Mouse (Mus musculus): ENCODE data around the gene Acp2. TPM values are rescaled to one million over a fixed set of nuclear protein-coding genes. Genes with fewer than 3 reads are reported as not detected.
A peak's percentile ranks its signal among the peaks of the same experiment; 100 is the strongest.

The Acp2 gene
- total and polyA plus RNA-seq, 2 experiments from 2014 or later = 11.8 to 20.3 TPM

- no peak overlapping the region for H3K27ac ChIP-seq (ENCODE audit: low read depth)
- H3K36me3 ChIP-seq (replicated peaks; ENCODE audit: control insufficient read depth, insufficient read depth, low read length) = no peaks in the 10 kb centered on the region
- H3K4me1 ChIP-seq (ENCODE audit: control insufficient read depth, insufficient read depth) = 0 out of 2 replicates have a peak, but pooled peaks cover 9% of the 10 kb centered on the region
- no peak overlapping the region for H3K4me2 ChIP-seq (ENCODE audit: low read depth, low read length)
- TF ChIP-seq CTCF (IDR thresholded peaks at IDR 0.05; ENCODE audit: low read depth) (no peak), EP300 (IDR thresholded peaks at IDR 0.05; ENCODE audit: low read depth) (no peak)
- 54% methylated on average over 4 of the region's 4 CpGs for WGBS
- no peak overlapping the region for H3K4me3 ChIP-seq (ENCODE audit: low read depth, low read length)
- ATAC-seq (ENCODE audit: insufficient read depth, low read depth) (no peak), DNase-seq (ENCODE audit: low spot score) (no peak)
- H3K9ac ChIP-seq (replicated peaks; ENCODE audit: low read depth, low read length) = no peak overlapping the region
- no peaks in the 10 kb centered on the region for H3K27me3 ChIP-seq (ENCODE audit: control insufficient read depth, insufficient read depth, low read length)
- H3K9me3 ChIP-seq (replicated peaks; ENCODE audit: control insufficient read depth, low read length) = no peaks in the 10 kb centered on the region
Measured at GRCm38 (mm10) chr2:91248366-91248765, 45.7 kb downstream of the Acp2 start.

GRCm38 (mm10) chr2:91252001-91252400 is 49.3 kb downstream of the Acp2 start:
- Histone ChIP-seq H3K4me1 (ENCODE audit: control insufficient read depth, insufficient read depth) (0 out of 2 replicates have a peak, but pooled peaks cover 9% of the 10 kb centered on the region), H3K4me2 (ENCODE audit: low read depth, low read length) (no peak overlapping the region), H3K27me3 (ENCODE audit: control insufficient read depth, insufficient read depth, low read length) (0 out of 2 replicates have a peak, but pooled peaks cover 5% of the 10 kb centered on the region), H3K27ac (ENCODE audit: low read depth) (peak overlapping the region; percentile 52), H3K9ac (replicated peaks; ENCODE audit: low read depth, low read length) (no peak overlapping the region), H3K4me3 (ENCODE audit: low read depth, low read length) (no peak overlapping the region), H3K36me3 (replicated peaks; ENCODE audit: control insufficient read depth, insufficient read depth, low read length) (no peaks in the 10 kb centered on the region), H3K9me3 (replicated peaks; ENCODE audit: control insufficient read depth, low read length) (no peaks in the 10 kb centered on the region)
- TF ChIP-seq CTCF (IDR thresholded peaks at IDR 0.05; ENCODE audit: low read depth) = no peak
- TF ChIP-seq EP300 (IDR thresholded peaks at IDR 0.05; ENCODE audit: low read depth) = no peak
- WGBS = 47% methylated on average over 4 of the region's 4 CpGs
- DNase-seq (ENCODE audit: low spot score) = no peak
- no peak for ATAC-seq (ENCODE audit: insufficient read depth, low read depth)

GRCm38 (mm10) chr2:91252512-91252911 is 49.8 kb downstream of the Acp2 start:
- DNase-seq (ENCODE audit: low spot score) (no peak), ATAC-seq (ENCODE audit: insufficient read depth, low read depth) (no peak)
- Histone ChIP-seq H3K4me2 (ENCODE audit: low read depth, low read length) (no peak overlapping the region), H3K27me3 (ENCODE audit: control insufficient read depth, insufficient read depth, low read length) (0 out of 2 replicates have a peak, but pooled peaks cover 5% of the 10 kb centered on the region), H3K4me1 (ENCODE audit: control insufficient read depth, insufficient read depth) (0 out of 2 replicates have a peak, but pooled peaks cover 9% of the 10 kb centered on the region), H3K9me3 (replicated peaks; ENCODE audit: control insufficient read depth, low read length) (no peaks in the 10 kb centered on the region), H3K9ac (replicated peaks; ENCODE audit: low read depth, low read length) (no peak overlapping the region), H3K27ac (ENCODE audit: low read depth) (peak overlapping the region; percentile 52), H3K36me3 (replicated peaks; ENCODE audit: control insufficient read depth, insufficient read depth, low read length) (no peaks in the 10 kb centered on the region), H3K4me3 (ENCODE audit: low read depth, low read length) (no peak overlapping the region)
- TF ChIP-seq EP300 (IDR thresholded peaks at IDR 0.05; ENCODE audit: low read depth) = no peak
- no peak for TF ChIP-seq CTCF (IDR thresholded peaks at IDR 0.05; ENCODE audit: low read depth)
- WGBS = 30% methylated on average over 4 of the region's 4 CpGs

DNA sequence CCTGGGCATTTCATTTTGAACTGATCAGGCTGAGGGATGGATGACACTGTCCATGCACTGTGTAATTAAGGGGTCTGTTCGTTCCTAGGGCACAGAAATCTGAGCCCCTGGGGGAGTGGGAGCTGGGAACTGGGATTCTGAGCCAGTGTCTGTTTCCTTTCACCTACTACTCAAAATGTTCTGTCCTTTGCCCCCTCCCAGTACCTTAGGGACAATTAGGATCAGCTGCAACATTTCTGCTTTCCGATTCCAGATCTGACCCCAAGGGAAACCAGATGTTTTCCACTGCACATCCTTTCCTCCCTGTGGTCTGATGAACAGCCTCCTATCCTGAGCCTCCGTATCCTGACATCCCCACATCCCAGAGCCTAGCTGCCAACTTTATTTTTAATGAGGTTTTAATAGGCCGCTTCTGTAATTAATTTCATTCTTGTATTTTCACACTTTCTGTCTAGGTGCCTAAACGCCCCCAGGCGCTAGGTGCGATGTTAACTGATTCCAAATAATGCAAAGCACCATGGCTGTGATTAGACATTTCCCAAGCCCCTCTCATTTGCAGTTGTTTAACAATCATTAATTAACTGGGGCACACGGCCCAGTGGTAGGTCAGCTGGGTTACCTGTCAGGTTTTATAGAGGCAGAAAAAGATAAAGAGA is 52.2 kb downstream of the Acp2 start:
- peaks cover 16% of the 10 kb centered on the region for H3K4me1 ChIP-seq (ENCODE audit: control insufficient read depth, insufficient read depth)
- H3K9me3 ChIP-seq (replicated peaks; ENCODE audit: control insufficient read depth, low read length) = no peaks in the 10 kb centered on the region
- no peaks in the 10 kb centered on the region for H3K36me3 ChIP-seq (replicated peaks; ENCODE audit: control insufficient read depth, insufficient read depth, low read length)
- H3K27me3 ChIP-seq (ENCODE audit: control insufficient read depth, insufficient read depth, low read length) = 0 out of 2 replicates have a peak, but pooled peaks cover 5% of the 10 kb centered on the region
- H3K9ac ChIP-seq (replicated peaks; ENCODE audit: low read depth, low read length) = no peak overlapping the region
- H3K4me2 ChIP-seq (ENCODE audit: low read depth, low read length) = no peak overlapping the region
- TF ChIP-seq CTCF (IDR thresholded peaks at IDR 0.05; ENCODE audit: low read depth) (no peak), EP300 (IDR thresholded peaks at IDR 0.05; ENCODE audit: low read depth) (no peak)
- no peak overlapping the region for H3K27ac ChIP-seq (ENCODE audit: low read depth)
- no peak for ATAC-seq (ENCODE audit: insufficient read depth, low read depth)
- no peak overlapping the region for H3K4me3 ChIP-seq (ENCODE audit: low read depth, low read length)
- DNase-seq (ENCODE audit: low spot score) = no peak
- 54% methylated on average over 8 of the region's 8 CpGs for WGBS

- Histone ChIP-seq H3K4me2 (ENCODE audit: low read depth, low read length) (peak within 1 kb of the TSS; percentile 75), H3K27me3 (ENCODE audit: control insufficient read depth, insufficient read depth, low read length) (0 out of 2 replicates have a peak, but pooled peaks cover 5% of the 10 kb centered on the region), H3K4me3 (ENCODE audit: low read depth, low read length) (peak within 1 kb of the TSS; percentile 66), H3K9me3 (replicated peaks; ENCODE audit: control insufficient read depth, low read length) (no peaks in the 10 kb centered on the region), H3K27ac (ENCODE audit: low read depth) (peak within 1 kb of the TSS; percentile 75), H3K9ac (replicated peaks; ENCODE audit: low read depth, low read length) (peak within 1 kb of the TSS; percentile 56), H3K4me1 (ENCODE audit: control insufficient read depth, insufficient read depth) (peaks cover 16% of the 10 kb centered on the region), H3K36me3 (replicated peaks; ENCODE audit: control insufficient read depth, insufficient read depth, low read length) (no peaks in the 10 kb centered on the region)
- peak; percentile 35 for ATAC-seq (ENCODE audit: insufficient read depth, low read depth)
- peak; percentile 37 for DNase-seq (ENCODE audit: low spot score)
- WGBS = 2% methylated on average over 27 of the region's 27 CpGs
- TF ChIP-seq CTCF (IDR thresholded peaks at IDR 0.05; ENCODE audit: low read depth) (no peak), EP300 (IDR thresholded peaks at IDR 0.05; ENCODE audit: low read depth) (no peak)
Measured at GRCm38 (mm10) chr2:91255661-91256150, 53.0 kb downstream of the Acp2 start, which contains the start of gene Pacsin3. TSS of gene Pacsin3 (plus strand) at chr2:91255954.

Data from heart, postnatal 0 days (tissue).